Mouse (Mus musculus) liver, adult 2 months (tissue): ENCODE measurements around the gene Samd4b. TPM values are rescaled to one million over a fixed set of nuclear protein-coding genes. Genes with fewer than 3 reads are reported as not detected.

Source experiments
- DNase-seq: peaks from one replicate; pipeline ENCODE4 v3.0.0-alpha.2; 2011; ENCODE audit warnings: low read depth, low spot score; ENCODE audit errors: extremely low read depth
- H3K27ac ChIP-seq: fragments of 200-500 bp; replicated peaks from 2 replicates; pipeline ENCODE4 v1.5.1; 2012; ENCODE audit warnings: low read depth, mild to moderate bottlenecking, control low read depth, inconsistent platforms, low read length; ENCODE audit not compliant: insufficient read depth
- H3K27me3 ChIP-seq: fragments of 200-500 bp; 2 replicates; pipeline ENCODE4 v1.6.1; 2012; ENCODE audit warnings: mild to moderate bottlenecking, moderate library complexity, low read length, inconsistent platforms; ENCODE audit not compliant: control insufficient read depth, insufficient read depth
- H3K36me3 ChIP-seq: fragments of 200-500 bp; 2 replicates; pipeline ENCODE4 v1.6.1; 2012; ENCODE audit warnings: low read length, inconsistent platforms; ENCODE audit not compliant: control insufficient read depth, insufficient read depth
- H3K4me1 ChIP-seq: fragments of 200-500 bp; 2 replicates; pipeline ENCODE4 v1.6.1; 2011; ENCODE audit warnings: low read length; ENCODE audit not compliant: control insufficient read depth, insufficient read depth
- H3K4me3 ChIP-seq: fragments of 200-500 bp; 2 replicates; pipeline ENCODE4 v1.5.1; 2011; ENCODE audit warnings: low read depth, mild to moderate bottlenecking, control low read depth, low read length, moderate library complexity; ENCODE audit not compliant: insufficient read depth
- H3K79me2 ChIP-seq: fragments of 200-500 bp; 2 replicates; pipeline ENCODE4 v1.6.1; 2012; ENCODE audit warnings: inconsistent platforms, mild to moderate bottlenecking, low read length, moderate library complexity; ENCODE audit not compliant: control insufficient read depth, insufficient read depth
- H3K9ac ChIP-seq: fragments of 200-500 bp; 2 replicates; pipeline ENCODE4 v1.6.1; 2012; ENCODE audit warnings: low read depth, mild to moderate bottlenecking, control low read depth, inconsistent platforms, low read length
- CTCF ChIP-seq: fragments of 200-500 bp; IDR thresholded peaks from 2 replicates; pipeline ENCODE4 v1.5.1; 2011; ENCODE audit warnings: low read depth, low read length, control low read depth
- POLR2A ChIP-seq: fragments of 200-500 bp; IDR thresholded peaks from 2 replicates; pipeline ENCODE4 v1.6.1; 2011; ENCODE audit warnings: low read length, control low read depth; ENCODE audit not compliant: insufficient read depth; ENCODE audit errors: extremely low read depth
- WGBS: fragments of 180-500 bp; shearing (Covaris S2); methylation state at CpG from one replicate; pipeline ENCODE4 v1.1.7; 2018; 5-methylcytosine and 5-hydroxymethylcytosine counted together
- polyA plus RNA-seq: library from polyadenylated mRNA; depleted of rRNA; stranded (reverse); fragments of >200 nt; gene quantifications from 2 replicates; pipeline ENCODE4 v1.2.3, GENCODE M21; 2012
- total RNA-seq: library from RNA; depleted of rRNA; stranded (reverse); fragments of >200 nt; gene quantifications from 2 replicates; pipeline ENCODE4 v1.2.3, GENCODE M21; 2014

Gene Samd4b
- total and polyA plus RNA-seq, 2 experiments: 4.1 to 27.0 TPM

GRCm38 (mm10) chr7:28555939-28556535 lies 41.9 kb downstream of the Samd4b start:
- Histone ChIP-seq H3K9ac (no peak overlapping the region), H3K4me1 (no peaks in the 10 kb centered on the region), H3K4me3 (no peak overlapping the region), H3K27ac (no peak overlapping the region), H3K36me3 (peaks cover 4% of the 10 kb centered on the region; the same call in 1 of the 2 replicates), H3K79me2 (no peaks in the 10 kb centered on the region), H3K27me3 (no peaks in the 10 kb centered on the region)
- no peak for TF ChIP-seq POLR2A
- TF ChIP-seq CTCF: no peak
- DNase-seq: no peak
- WGBS: 9% methylated on average over 5 of the region's 5 CpGs

- H3K4me1 ChIP-seq: no peaks in the 10 kb centered on the region
- 89% methylated on average over 6 of the region's 6 CpGs for WGBS
- H3K36me3 ChIP-seq: no peaks in the 10 kb centered on the region
- H3K27ac ChIP-seq: no peak overlapping the region
- no peaks in the 10 kb centered on the region for H3K27me3 ChIP-seq
- no peak overlapping the region for H3K9ac ChIP-seq
- no peaks in the 10 kb centered on the region for H3K79me2 ChIP-seq
- TF ChIP-seq POLR2A (no peak), CTCF (no peak)
- no peak overlapping the region for H3K4me3 ChIP-seq
- DNase-seq: no peak
These were observed 44.9 kb downstream of the Samd4b start for GRCm38 (mm10) chr7:28553076-28553475.

GRCm38 (mm10) chr7:28547628-28548027 lies 50.3 kb downstream of the Samd4b start:
- no peaks in the 10 kb centered on the region; the same call in 1 of the 2 replicates for H3K27me3 ChIP-seq
- TF ChIP-seq POLR2A (no peak), CTCF (no peak)
- no peak for DNase-seq
- H3K27ac ChIP-seq: no peak overlapping the region
- H3K4me3 ChIP-seq: no peak overlapping the region
- H3K36me3 ChIP-seq: no peaks in the 10 kb centered on the region
- H3K4me1 ChIP-seq: peaks cover 2% of the 10 kb centered on the region; the same call in 1 of the 2 replicates
- H3K79me2 ChIP-seq: no peaks in the 10 kb centered on the region
- no peak overlapping the region for H3K9ac ChIP-seq
- 62% methylated on average over 7 of the region's 7 CpGs for WGBS

DNA sequence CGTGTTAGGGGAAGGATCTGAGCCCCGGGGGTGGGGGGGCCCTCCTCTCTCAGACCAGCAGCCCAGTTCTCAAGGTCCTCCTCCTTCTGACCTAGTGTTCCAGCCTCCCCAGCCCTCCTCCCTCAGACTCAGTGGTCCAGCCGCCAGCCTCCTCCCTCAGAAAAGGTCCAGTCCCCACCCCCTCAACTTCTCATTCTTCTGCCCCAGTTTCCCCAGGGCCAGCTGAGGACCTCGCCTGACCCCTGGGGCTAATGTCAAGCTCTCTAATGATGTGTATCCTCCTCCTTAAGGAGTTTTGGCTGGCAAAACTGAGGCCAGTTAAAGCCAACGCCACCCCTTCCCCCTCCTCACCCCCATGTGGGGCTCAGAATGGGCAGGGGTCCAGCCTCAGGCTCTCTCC lies 50.8 kb downstream of the Samd4b start, which contains the start of gene Nccrp1:
Gene Nccrp1 (minus strand): TSS at position 101 of the 400 bp plus-strand sequence.
- DNase-seq: no peak
- Histone ChIP-seq H3K9ac (no peak within 1 kb of the TSS), H3K36me3 (no peaks in the 10 kb centered on the region), H3K4me1 (peaks cover 2% of the 10 kb centered on the region; the same call in 1 of the 2 replicates), H3K4me3 (no peak within 1 kb of the TSS), H3K27me3 (no peaks in the 10 kb centered on the region; the same call in 1 of the 2 replicates), H3K27ac (no peak within 1 kb of the TSS), H3K79me2 (no peaks in the 10 kb centered on the region)
- 29% methylated on average over 5 of the region's 5 CpGs for WGBS
- TF ChIP-seq CTCF (no peak), POLR2A (no peak)

DNA sequence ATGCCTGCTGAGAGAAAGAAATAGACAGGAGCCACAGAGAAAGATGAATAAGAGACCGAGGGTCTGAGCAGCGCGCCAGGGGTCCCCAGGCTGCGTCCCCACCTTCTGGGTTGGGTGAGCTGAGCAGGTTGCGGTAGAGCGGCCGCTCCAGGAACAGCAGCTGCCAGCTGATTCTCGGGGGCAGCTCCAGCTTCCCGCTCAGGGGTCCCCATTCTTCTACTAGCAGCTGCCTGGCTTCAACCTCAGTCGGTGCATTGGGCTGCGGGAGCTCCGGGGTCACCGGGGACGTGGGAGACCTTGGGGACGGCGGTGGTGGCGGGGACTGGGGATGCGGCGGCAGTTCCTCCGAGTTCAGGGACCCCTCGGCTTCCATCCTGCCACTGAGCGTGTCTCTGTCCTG lies 51.3 kb downstream of the Samd4b start:
- 7% methylated on average over 22 of the region's 22 CpGs for WGBS

DNA sequence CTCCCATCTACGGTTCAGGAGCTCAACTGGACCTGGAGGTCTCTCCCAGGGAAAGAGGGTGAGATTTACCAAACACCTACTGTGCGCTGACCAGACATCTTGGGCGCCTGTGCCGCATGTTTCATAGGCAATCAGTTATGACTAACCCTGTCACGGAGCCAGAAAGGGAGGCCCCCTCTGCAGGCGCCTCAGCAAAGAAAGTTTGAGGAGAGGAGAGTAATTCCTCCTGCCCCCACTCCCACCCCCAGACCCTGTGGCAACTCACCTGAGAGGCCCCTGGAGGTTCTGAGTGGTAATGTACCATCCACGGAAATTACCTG lies 52.1 kb downstream of the Samd4b start:
- no peaks in the 10 kb centered on the region for H3K36me3 ChIP-seq
- H3K4me3 ChIP-seq: no peak overlapping the region
- TF ChIP-seq POLR2A (no peak), CTCF (no peak)
- WGBS: 69% methylated on average over 7 of the region's 7 CpGs
- no peaks in the 10 kb centered on the region for H3K79me2 ChIP-seq
- no peak overlapping the region for H3K27ac ChIP-seq
- peaks cover 2% of the 10 kb centered on the region; the same call in 1 of the 2 replicates for H3K4me1 ChIP-seq
- no peak for DNase-seq
- H3K27me3 ChIP-seq: no peaks in the 10 kb centered on the region; the same call in 1 of the 2 replicates
- no peak overlapping the region for H3K9ac ChIP-seq

More for the DNA sequence above, 51.3 kb downstream of the Samd4b start:
- H3K27ac ChIP-seq: no peak overlapping the region
- H3K27me3 ChIP-seq: no peaks in the 10 kb centered on the region; the same call in 1 of the 2 replicates
- H3K4me1 ChIP-seq: peaks cover 2% of the 10 kb centered on the region; the same call in 1 of the 2 replicates
- TF ChIP-seq CTCF (no peak), POLR2A (no peak)
- H3K36me3 ChIP-seq: no peaks in the 10 kb centered on the region
- no peak overlapping the region for H3K4me3 ChIP-seq
- no peaks in the 10 kb centered on the region for H3K79me2 ChIP-seq
- DNase-seq: no peak
- H3K9ac ChIP-seq: no peak overlapping the region
